Mouse (Mus musculus): Measurements from ENCODE around the gene Got1. TPM values are rescaled to one million over a fixed set of nuclear protein-coding genes. Genes with fewer than 3 reads are reported as not detected.
"Not testable (repeated sequence)": the region's sequence is repeated elsewhere in the genome, so short reads cannot be mapped to it uniquely, and the experiment has no call there.

Gene Got1
- polyA plus RNA-seq, 1 experiment = 528 TPM

DNA sequence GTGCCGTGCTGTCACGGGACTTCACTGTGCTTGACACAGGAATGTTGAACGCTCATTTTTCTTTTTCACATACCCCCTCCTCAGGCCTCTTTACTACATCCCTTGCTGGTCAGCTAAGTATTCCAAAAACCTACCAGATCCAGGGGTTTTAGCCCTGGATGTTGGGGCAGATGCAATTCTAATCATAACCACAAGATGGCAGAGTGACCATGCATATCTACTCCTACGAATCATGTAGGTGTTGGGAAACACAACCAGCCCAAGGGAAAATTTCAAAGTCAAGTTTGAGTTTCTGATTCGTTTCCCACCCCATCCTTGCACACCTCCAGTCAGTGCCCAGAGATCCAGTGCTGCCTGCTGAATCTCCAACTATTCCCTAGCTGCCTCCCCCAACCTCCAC is 28.6 kb downstream of the Got1 start:
- Histone ChIP-seq H3K27me3 (ENCODE audit: control insufficient read depth, insufficient read depth, low read length) (no peaks in the 10 kb centered on the region), H3K27ac (ENCODE audit: insufficient read depth, low read length) (no peak overlapping the region), H3K4me1 (ENCODE audit: control insufficient read depth, insufficient read depth, low read length) (no peaks in the 10 kb centered on the region), H3K4me3 (replicated peaks; ENCODE audit: insufficient read depth, low read depth, low read length) (no peak overlapping the region)
- WGBS = 35% methylated on average over 5 of the region's 5 CpGs
- TF ChIP-seq CTCF (IDR thresholded peaks at IDR 0.05; ENCODE audit: borderline replicate concordance, insufficient read depth, low read depth, low read length) (peak; percentile 60; the same call in 1 of the 2 replicates), POLR2A (IDR thresholded peaks at IDR 0.05; ENCODE audit: borderline replicate concordance, insufficient read depth, low read length) (no peak)
- peak; percentile 52 to 58 for DNase-seq

DNA sequence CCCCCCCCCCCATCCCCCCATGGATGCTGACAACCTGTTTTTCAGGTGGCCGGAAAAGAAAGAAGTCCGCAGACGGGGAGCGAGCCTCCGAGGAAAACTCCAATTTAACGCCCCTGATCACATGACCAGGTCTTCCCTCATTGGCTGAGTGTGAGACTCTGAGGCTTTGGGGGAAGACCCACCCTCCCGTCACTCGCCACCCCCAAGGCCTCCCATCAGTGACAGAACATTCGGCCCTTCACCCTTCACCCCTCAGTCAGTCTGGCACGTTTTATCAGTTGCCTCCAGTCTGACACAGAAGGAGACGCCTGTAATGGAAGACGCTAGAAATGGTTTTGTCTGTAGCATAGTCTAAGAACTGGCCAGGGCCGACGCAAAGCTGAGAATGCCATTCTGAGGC is 29.5 kb downstream of the Got1 start:
- Histone ChIP-seq H3K27me3 (ENCODE audit: control insufficient read depth, insufficient read depth, low read length) (no peaks in the 10 kb centered on the region), H3K4me3 (replicated peaks; ENCODE audit: insufficient read depth, low read depth, low read length) (no peak overlapping the region), H3K4me1 (ENCODE audit: control insufficient read depth, insufficient read depth, low read length) (no peaks in the 10 kb centered on the region), H3K27ac (ENCODE audit: insufficient read depth, low read length) (no peak overlapping the region)
- no peak for DNase-seq
- TF ChIP-seq POLR2A (IDR thresholded peaks at IDR 0.05; ENCODE audit: borderline replicate concordance, insufficient read depth, low read length) (no peak), CTCF (IDR thresholded peaks at IDR 0.05; ENCODE audit: borderline replicate concordance, insufficient read depth, low read depth, low read length) (no peak)
- WGBS = 39% methylated on average over 14 of the region's 14 CpGs

DNA sequence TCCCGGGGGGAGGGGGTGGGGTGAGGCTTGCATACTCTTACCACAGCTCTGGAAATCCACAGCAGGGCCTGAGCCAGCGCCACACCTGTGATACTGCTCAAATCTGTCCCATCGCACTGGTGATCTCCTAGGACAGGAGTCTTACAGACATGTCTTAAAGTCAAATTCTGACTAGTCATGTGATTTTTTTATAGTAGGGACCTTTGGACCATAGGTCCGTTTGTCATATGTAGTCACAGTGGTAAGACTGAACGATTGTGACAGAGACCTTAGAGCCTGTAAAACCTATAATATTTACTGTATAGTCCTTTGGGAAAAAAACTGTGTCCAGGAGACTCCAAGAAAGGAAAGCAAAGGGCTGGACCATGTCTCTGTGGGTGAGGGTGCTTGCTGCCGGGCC is 30.5 kb downstream of the Got1 start:
- DNase-seq = no peak
- TF ChIP-seq CTCF (IDR thresholded peaks at IDR 0.05; ENCODE audit: borderline replicate concordance, insufficient read depth, low read depth, low read length) (no peak), POLR2A (IDR thresholded peaks at IDR 0.05; ENCODE audit: borderline replicate concordance, insufficient read depth, low read length) (no peak)
- no peak overlapping the region for H3K4me3 ChIP-seq (replicated peaks; ENCODE audit: insufficient read depth, low read depth, low read length)
- H3K27ac ChIP-seq (ENCODE audit: insufficient read depth, low read length) = no peak overlapping the region
- WGBS = 86% methylated on average over 6 of the region's 6 CpGs
- H3K4me1 ChIP-seq (ENCODE audit: control insufficient read depth, insufficient read depth, low read length) = no peaks in the 10 kb centered on the region
- H3K27me3 ChIP-seq (ENCODE audit: control insufficient read depth, insufficient read depth, low read length) = no peaks in the 10 kb centered on the region

DNA sequence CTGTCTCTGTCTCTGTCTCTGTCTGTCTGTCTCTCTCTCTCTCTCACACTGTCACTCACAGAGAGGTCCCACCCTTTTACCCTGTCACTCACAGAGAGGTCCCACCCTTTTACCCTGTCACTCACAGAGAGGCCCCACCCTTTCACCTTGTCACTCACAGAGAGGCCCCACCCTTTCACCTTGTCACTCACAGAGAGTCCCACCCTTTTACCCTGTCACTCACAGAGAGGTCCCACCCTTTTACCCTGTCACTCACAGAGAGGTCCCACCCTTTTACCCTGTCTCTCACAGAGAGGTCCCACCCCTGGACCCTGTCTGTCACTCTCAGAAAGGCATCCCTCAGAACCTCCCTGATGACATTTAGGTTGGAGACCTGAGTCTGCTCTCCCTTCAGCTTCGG is 31.1 kb downstream of the Got1 start:
- 84% methylated on average over 1 of the region's 1 CpGs for WGBS
- H3K4me3 ChIP-seq (replicated peaks; ENCODE audit: insufficient read depth, low read depth, low read length); H3K27me3 ChIP-seq (ENCODE audit: control insufficient read depth, insufficient read depth, low read length); H3K27ac ChIP-seq (ENCODE audit: insufficient read depth, low read length); DNase-seq; H3K4me1 ChIP-seq (ENCODE audit: control insufficient read depth, insufficient read depth, low read length): not testable (repeated sequence)

DNA sequence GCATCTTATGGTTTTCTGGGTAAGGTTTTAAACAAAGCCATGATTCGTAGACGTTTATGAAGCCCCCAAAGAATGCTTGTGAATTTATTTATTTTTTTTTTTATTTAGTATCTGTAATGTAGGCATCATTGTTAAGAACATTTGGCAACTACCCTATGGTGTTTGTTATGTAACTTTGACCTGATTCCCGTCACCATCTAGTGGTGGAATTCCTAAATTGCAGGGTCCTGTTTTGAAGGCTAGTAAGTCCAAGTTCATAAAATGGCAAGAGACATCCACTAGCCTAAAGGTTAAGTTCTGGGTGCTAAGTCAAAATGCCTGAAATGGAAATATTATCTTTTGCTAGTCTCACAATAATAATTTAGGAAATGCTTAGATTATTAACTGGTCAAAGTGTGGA is 37.0 kb downstream of the Got1 start:
- Histone ChIP-seq H3K27me3 (ENCODE audit: control insufficient read depth, insufficient read depth, low read length) (no peaks in the 10 kb centered on the region), H3K4me1 (ENCODE audit: control insufficient read depth, insufficient read depth, low read length) (no peaks in the 10 kb centered on the region), H3K27ac (ENCODE audit: insufficient read depth, low read length) (no peak overlapping the region), H3K4me3 (replicated peaks; ENCODE audit: insufficient read depth, low read depth, low read length) (no peak overlapping the region)
- peak in 1 of 2 experiments; percentile 71 for DNase-seq
- 45% methylated on average over 3 of the region's 3 CpGs for WGBS
- peak; percentile 57; the same call in 1 of the 2 replicates for TF ChIP-seq CTCF (IDR thresholded peaks at IDR 0.05; ENCODE audit: borderline replicate concordance, insufficient read depth, low read depth, low read length)
- TF ChIP-seq POLR2A (IDR thresholded peaks at IDR 0.05; ENCODE audit: borderline replicate concordance, insufficient read depth, low read length) = no peak

DNA sequence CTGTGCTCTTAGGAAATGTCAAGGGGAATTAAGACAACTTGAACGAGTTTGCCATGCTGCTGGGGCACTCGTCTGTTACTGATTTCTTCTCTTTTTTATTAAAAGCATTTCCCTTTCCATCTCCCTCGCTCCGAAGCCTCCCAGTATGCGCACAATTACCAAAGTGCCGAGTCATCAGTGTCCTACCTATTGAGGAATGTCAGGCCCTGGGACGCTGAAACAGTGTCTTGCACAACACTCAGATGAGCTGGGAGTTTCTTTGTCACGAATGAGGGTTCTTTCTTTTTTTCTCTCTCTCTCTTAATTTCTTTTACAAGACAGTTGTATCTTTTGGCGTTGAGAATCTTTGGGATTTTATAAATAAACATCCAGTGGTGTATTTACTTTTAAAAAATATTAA is 43.9 kb downstream of the Got1 start:
- H3K4me1 ChIP-seq (ENCODE audit: control insufficient read depth, insufficient read depth, low read length) = peaks cover 5% of the 10 kb centered on the region
- TF ChIP-seq POLR2A (IDR thresholded peaks at IDR 0.05; ENCODE audit: borderline replicate concordance, insufficient read depth, low read length) (no peak), CTCF (IDR thresholded peaks at IDR 0.05; ENCODE audit: borderline replicate concordance, insufficient read depth, low read depth, low read length) (no peak)
- WGBS = 69% methylated on average over 9 of the region's 9 CpGs

DNA sequence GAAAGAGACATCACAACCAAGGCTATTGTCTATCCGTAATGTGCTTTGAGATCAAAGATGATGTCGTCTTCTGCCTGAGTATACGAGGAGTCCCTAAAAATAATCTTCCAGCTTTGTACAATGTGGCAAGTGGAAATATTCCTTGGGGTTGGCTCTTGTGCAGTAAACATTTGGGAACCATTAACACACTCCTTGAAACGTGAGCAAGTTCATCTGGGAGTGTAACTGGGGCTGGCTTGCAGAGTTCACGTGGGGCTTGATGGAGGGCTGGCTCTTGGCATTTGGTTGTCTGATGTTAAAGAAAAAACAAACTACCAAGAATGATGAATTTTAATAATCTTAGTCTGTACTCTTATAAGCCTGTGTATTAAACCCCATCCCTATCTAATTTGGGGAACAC is 45.0 kb downstream of the Got1 start:
- Histone ChIP-seq H3K27me3 (ENCODE audit: control insufficient read depth, insufficient read depth, low read length) (no peaks in the 10 kb centered on the region), H3K4me1 (ENCODE audit: control insufficient read depth, insufficient read depth, low read length) (peaks cover 8% of the 10 kb centered on the region), H3K27ac (ENCODE audit: insufficient read depth, low read length) (no peak overlapping the region), H3K4me3 (replicated peaks; ENCODE audit: insufficient read depth, low read depth, low read length) (no peak overlapping the region)
- no peak for DNase-seq
- 90% methylated on average over 5 of the region's 5 CpGs for WGBS
- TF ChIP-seq CTCF (IDR thresholded peaks at IDR 0.05; ENCODE audit: borderline replicate concordance, insufficient read depth, low read depth, low read length) (no peak), POLR2A (IDR thresholded peaks at IDR 0.05; ENCODE audit: borderline replicate concordance, insufficient read depth, low read length) (no peak)

More for the DNA sequence above, 43.9 kb downstream of the Got1 start:
- no peak overlapping the region for H3K27ac ChIP-seq (ENCODE audit: insufficient read depth, low read length)
- H3K27me3 ChIP-seq (ENCODE audit: control insufficient read depth, insufficient read depth, low read length) = no peaks in the 10 kb centered on the region
- no peak for DNase-seq
- no peak overlapping the region for H3K4me3 ChIP-seq (replicated peaks; ENCODE audit: insufficient read depth, low read depth, low read length)

DNA sequence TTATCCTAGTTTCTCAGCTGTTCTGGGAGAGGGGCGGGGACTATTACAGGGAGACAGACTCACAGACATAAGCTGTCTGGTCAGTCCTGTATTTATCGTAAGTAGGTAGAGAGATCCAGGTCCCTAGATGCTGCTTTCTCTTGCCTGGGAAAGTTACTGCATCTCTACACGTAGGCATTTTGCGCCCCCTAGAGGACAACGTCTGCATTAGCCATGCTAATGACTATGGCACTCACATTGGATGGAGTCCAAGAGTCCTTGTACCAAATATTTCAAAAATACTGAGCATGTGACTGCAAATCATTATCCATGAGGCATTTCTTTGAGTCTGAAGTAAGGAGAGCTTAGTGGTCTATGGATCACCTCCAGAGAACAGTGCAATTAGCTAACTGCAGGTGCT is 45.5 kb downstream of the Got1 start:
- WGBS = 14% methylated on average over 5 of the region's 5 CpGs
- no peaks in the 10 kb centered on the region for H3K27me3 ChIP-seq (ENCODE audit: control insufficient read depth, insufficient read depth, low read length)
- H3K4me3 ChIP-seq (replicated peaks; ENCODE audit: insufficient read depth, low read depth, low read length) = no peak overlapping the region

More for the DNA sequence above, 45.5 kb downstream of the Got1 start:
- TF ChIP-seq POLR2A (IDR thresholded peaks at IDR 0.05; ENCODE audit: borderline replicate concordance, insufficient read depth, low read length) = no peak
- TF ChIP-seq CTCF (IDR thresholded peaks at IDR 0.05; ENCODE audit: borderline replicate concordance, insufficient read depth, low read depth, low read length) = peak; percentile 87
- Histone ChIP-seq H3K4me1 (ENCODE audit: control insufficient read depth, insufficient read depth, low read length) (peaks cover 8% of the 10 kb centered on the region), H3K27ac (ENCODE audit: insufficient read depth, low read length) (no peak overlapping the region)
- peak; percentile 84 for DNase-seq

All from cerebellum, adult 2 months (tissue).